Mouse (Mus musculus) gastrocnemius, adult 18-20 months (tissue): Measurements from ENCODE around the gene Tmem240. TPM values are rescaled to one million over a fixed set of nuclear protein-coding genes. Genes with fewer than 3 reads are reported as not detected.
"Not testable (repeated sequence)": the region's sequence is repeated elsewhere in the genome, so short reads cannot be mapped to it uniquely, and the experiment has no call there.

Experiments used
- DNase-seq: peaks from one replicate; pipeline ENCODE4 v3.0.0; 2021; ENCODE audit warnings: low spot score
- total RNA-seq, 2 experiments: library from RNA; stranded (reverse); gene quantifications; 2 replicates each; pipeline ENCODE4 v1.2.3; 2021

Tmem240 gene
- total RNA-seq, 2 experiments from 2014 or later: 0.07 to 0.25 TPM

DNA sequence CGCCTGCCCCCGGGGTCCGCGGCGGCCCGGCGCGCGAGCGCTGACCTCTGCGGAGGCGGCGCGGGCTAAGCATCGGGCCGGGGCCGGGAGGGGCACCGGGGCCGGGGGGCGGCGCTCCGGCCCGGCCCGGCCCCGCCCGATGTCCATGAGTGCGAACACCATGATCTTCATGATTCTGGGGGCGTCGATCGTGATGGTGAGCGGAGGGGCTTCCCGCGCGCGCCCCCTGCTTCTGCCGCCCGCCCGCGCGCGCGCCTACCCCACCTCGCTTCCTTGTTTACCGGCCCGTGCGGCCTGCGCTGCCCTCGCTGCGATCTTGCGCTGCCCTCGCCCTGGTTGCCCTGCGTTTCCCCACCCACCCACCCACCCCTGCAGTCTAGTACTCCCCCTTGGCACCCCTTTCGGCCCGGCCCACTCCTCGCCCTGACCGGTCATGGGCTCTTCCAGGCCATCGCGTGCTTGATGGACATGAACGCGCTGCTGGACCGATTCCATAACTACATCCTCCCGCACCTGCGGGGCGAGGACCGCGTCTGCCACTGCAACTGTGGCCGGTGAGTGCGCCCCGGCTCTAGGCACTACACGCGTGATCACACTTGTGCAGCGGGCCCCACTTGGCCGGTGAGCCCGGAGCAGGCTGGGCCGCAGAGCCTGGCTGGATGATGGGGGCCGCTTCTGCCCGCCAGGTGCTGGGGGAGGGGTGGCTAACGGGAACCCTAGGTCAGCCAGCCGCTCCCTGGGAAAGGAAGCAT, 527 bp downstream of the Tmem240 start:
- DNase-seq: peak; percentile 22

GRCm38 (mm10) chr4:155735788-155736187, 1.2 kb downstream of the Tmem240 start:
- DNase-seq: no peak

GRCm38 (mm10) chr4:155736421-155736820, 1.8 kb downstream of the Tmem240 start:
- DNase-seq: no peak

DNA sequence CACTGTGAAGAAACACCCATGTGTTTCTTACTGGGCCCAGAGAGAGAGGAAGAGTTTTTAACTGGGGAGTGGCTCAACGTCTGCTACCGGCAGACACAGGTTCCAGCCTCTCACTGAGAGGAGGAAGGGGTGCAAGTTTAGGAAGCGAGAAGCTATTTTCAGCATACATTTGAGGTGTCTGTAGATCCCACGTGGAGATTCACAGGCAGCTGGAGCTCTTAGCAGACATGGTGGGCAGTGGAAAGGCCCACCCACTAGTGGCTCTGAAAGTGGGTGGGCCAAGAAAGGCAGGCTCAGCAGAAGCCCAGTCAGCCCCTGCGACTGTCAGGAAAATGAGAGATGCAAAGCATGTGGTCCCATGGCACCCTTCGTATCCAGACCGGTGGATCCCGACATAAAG, 3.7 kb downstream of the Tmem240 start:
- DNase-seq: no peak

GRCm38 (mm10) chr4:155739152-155739551, 4.6 kb downstream of the Tmem240 start:
- no peak for DNase-seq

DNA sequence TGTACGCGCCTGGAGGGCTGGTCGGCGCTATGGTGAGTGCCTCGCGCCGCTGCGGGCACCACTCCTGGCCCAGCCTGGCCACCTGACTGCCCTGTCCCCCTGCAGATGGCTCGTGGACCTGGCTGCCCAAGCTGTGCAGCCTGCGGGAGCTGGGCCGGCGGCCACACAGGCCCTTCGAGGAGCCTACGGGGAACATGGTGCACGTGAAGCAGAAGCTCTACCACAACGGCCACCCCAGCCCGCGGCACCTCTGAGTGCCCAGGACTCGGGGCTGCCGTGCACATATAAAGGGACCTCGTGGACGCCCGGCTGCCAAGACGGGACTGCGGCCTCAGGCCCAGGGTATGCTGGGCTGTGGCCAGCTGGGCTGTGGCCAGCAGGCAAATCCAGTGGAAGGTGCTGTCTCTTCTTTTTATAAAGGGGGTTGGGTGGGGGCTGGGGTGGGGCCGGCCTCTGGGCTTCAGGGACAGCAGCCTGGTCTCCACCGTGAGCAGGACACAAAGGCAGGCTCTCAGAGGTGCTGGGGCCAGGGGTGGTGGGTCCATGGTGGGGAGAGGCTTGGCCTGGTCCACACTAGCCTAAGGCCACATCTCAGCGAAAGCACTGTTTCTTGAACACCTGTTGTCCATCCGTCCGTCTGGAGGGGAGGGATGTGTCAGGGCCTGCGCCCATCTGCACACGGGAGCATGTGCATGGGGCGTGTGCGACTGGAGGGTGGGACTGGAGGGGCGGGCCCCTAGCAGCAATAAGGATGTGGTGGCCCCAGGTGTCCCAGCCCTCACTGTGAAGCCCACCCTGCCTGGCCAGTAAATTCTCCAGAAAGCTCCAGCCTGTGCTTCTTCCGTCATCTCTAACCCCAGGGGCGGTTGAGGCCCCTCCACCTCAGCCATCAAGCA, 5.4 kb downstream of the Tmem240 start:
- no peak for DNase-seq

DNA sequence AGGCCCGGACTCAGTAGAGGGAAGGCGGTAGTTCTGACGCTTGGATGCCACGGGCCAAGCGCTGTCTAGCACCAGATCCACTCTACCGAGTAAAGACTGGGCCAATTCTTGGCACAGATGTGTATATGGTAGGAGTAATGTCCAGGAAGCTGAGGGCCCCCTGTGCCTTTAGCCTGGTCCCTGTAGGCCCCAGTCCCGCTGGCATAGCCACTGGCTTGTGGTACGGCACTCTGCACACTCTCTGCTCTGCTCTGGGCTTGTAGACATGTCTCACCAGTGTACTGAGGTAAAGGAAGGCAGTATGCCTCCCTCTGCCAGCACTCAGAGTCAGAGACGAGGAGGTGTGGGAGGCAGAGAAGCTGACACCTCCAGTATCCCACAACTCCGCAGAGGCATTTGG, 6.1 kb downstream of the Tmem240 start:
- DNase-seq: not testable (repeated sequence)

DNA sequence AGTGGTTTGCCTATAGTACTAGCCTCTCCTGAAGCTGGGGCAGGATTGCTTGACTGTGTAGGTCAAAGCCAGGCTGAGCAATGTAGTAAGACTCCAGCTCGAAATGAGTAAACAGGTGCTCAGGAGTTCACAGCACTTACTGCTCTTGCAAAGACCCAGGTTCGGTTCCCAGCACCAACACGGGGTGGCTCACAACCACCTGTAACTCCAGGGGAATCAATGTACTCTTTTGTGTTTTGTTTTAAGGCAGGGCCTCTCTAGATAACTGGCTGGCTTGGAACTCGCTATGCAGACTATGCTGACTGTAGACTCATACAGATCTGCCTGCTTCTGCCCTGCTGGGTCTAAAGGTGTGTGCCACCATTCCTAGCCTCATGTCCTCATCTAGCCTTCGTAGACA, 8.1 kb downstream of the Tmem240 start:
- DNase-seq: no peak

DNA sequence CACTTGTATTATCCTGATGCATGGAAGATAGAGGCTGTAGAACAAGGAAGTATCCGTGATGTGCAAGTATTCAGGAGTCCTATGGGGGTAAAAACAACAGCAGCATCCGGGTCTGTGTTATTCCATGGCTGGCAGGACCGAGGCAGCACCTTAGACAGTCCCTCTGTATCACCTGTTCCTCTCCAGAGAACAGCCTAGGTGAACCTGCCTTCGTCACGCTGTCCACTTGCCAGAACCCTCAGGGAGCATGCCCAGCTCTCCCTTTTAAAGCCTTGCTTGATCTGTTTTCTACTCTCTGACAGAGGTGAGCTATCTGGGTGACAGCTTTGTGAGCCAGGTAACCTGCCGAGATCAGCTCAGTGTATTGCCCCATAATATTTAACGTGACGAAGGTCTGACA, 9.9 kb downstream of the Tmem240 start:
- DNase-seq: no peak

DNA sequence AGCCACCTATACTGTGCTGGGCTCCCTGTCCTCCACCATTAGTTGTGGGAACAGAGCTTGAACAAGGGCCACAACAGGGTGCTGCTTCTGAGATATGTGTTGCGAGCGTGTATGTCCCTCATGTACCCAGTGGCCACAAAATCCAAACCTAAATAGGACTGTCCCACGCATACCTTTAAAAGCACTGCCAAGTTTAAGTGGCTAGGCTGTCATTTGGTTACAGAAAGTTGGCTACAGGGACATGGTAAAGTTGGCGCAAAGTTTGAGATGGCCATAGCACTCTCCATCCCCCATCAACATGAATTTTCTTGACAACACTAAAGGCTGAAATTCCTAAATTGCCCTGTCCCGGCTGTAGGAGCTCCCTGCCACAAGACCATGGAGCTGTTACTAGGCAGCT, 10.5 kb downstream of the Tmem240 start:
- no peak for DNase-seq

- DNase-seq: no peak
Observed at GRCm38 (mm10) chr4:155746036-155746548, 11.5 kb downstream of the Tmem240 start.

DNA sequence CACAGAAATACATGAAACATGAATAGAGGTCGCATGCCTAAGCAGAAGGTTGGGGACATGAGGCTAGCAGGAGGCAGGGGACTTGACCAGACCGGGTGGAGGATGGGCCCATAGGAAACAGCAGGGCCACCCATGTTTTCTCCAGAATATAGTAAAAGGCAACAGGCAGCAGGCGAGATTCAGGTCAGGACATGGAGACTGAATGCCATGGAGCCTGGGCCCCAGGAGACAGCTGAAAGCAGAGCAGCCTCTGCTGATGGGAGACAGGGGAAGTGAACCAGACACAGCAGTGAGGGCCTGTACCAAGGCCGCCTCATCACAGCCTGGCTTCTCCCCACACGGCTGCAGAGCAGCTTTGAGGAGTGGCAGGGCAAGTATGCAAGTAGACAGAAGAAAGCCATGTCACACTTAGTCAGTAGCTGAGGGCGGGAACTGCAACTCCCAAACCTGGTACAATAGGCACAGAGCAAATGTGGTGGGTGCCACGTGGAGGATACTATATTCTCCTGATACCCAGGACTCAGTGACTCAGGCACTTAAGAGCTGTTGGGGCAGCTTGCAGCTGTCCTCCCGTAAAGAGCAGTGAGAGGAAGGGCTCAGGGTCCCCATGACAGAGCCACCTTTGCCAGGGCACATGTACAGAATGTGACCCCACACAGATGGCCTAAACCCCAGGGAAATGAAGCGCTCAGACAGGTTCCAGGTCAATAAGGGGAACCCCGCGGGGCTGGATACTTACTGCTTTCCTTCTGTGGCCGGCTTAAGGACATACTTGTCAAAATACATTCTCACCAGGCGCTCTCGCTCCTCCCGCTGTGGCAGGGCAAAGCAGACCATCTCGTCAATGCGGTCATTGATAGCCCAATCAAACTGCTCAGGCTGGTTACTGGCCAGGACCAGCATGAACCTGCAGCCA, 12.2 kb downstream of the Tmem240 start:
- no peak for DNase-seq

GRCm38 (mm10) chr4:155757011-155757410, 22.4 kb downstream of the Tmem240 start:
- DNase-seq: no peak

- DNase-seq: no peak
Observed at GRCm38 (mm10) chr4:155759862-155760612, 25.4 kb downstream of the Tmem240 start.

DNA sequence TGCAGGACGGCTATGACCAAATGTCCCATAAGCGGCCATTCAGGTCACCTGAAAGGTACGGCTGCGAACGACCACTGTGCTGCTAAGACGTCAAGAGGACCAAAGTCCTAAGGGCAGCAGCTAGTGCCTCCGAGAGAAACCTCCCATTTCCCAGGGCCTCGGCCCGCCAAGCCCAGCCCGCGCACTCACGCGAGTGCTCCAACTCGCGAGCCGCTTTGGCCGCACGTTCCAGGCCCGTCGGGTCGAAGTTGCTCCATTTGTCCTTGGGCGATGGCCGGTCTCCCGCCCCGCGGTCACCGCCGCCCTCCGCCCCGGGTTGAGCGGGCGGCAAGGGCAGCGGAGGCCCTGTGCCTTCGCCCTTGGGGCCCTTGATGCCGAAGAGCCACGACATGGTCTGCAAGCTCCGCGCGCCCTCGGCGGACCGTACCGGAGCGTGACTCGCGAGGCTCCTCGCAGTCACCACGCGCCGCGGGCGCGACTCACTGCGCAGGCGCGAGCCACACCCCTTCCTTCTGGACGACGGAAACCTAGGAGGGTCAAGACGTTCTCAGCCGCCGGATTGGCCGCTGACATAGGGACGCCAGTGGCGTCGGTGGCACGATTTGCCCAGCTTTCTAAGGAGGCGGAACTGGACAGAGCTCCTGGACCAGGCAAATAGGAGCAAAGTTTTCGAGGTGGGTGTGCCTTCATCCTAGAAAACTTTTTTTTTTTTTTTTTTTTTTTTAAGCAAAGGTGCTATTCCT, 26.2 kb downstream of the Tmem240 start, which contains the start of gene Atad3a:
Gene Atad3a, minus strand, starts transcription at position 481 of the 743 bp plus-strand sequence.
- peak; percentile 97 for DNase-seq

- no peak for DNase-seq
Observed at GRCm38 (mm10) chr4:155761356-155762099, 26.9 kb downstream of the Tmem240 start.

GRCm38 (mm10) chr4:155762357-155762756, 27.8 kb downstream of the Tmem240 start:
- DNase-seq: no peak

GRCm38 (mm10) chr4:155769496-155769879, 34.9 kb downstream of the Tmem240 start:
- DNase-seq: no peak
